Mouse (Mus musculus) cortical plate, adult 2 months (tissue): ENCODE data around the gene Phldb3. TPM values are rescaled to one million over a fixed set of nuclear protein-coding genes. Genes with fewer than 3 reads are reported as not detected.

Experiments used
- H3K27ac ChIP-seq: fragments of 200-500 bp; 2 replicates; pipeline ENCODE4 v1.5.1; 2012; ENCODE audit warnings: low read length, control low read depth, inconsistent platforms; ENCODE audit not compliant: insufficient read depth
- H3K4me1 ChIP-seq: fragments of 200-500 bp; 2 replicates; pipeline ENCODE4 v1.6.1; 2011; ENCODE audit warnings: low read length; ENCODE audit not compliant: control insufficient read depth, insufficient read depth
- H3K4me3 ChIP-seq: fragments of 200-500 bp; 2 replicates; pipeline ENCODE4 v1.5.1; 2011; ENCODE audit warnings: mild to moderate bottlenecking, low read length, control low read depth; ENCODE audit not compliant: insufficient read depth
- CTCF ChIP-seq: fragments of 200-500 bp; IDR thresholded peaks from 2 replicates; pipeline ENCODE4 v1.5.1; 2011; ENCODE audit warnings: mild to moderate bottlenecking, control low read depth, low read length; ENCODE audit not compliant: insufficient read depth; ENCODE audit errors: extremely low read depth
- POLR2A ChIP-seq: fragments of 200-500 bp; IDR thresholded peaks from 2 replicates; pipeline ENCODE4 v1.6.1; 2011; ENCODE audit warnings: mild to moderate bottlenecking, low read length, control low read depth; ENCODE audit not compliant: insufficient read depth; ENCODE audit errors: extremely low read depth
- polyA plus RNA-seq: library from polyadenylated mRNA; depleted of rRNA; stranded (reverse); fragments of >200 nt; gene quantifications from 2 replicates; pipeline ENCODE4 v1.2.3, GENCODE M21; 2012

Phldb3 gene
- polyA plus RNA-seq, 1 experiment, result 0.08 TPM

GRCm38 (mm10) chr7:24572455-24572854 is 38.1 kb upstream of the Phldb3 start:
- H3K27ac ChIP-seq, result no peak overlapping the region
- TF ChIP-seq POLR2A (no peak), CTCF (no peak; the same call in 1 of the 2 replicates)
- no peaks in the 10 kb centered on the region; the same call in 1 of the 2 replicates for H3K4me1 ChIP-seq
- H3K4me3 ChIP-seq, result no peak overlapping the region

- Histone ChIP-seq H3K4me3 (no peak overlapping the region), H3K27ac (no peak overlapping the region), H3K4me1 (no peaks in the 10 kb centered on the region)
- TF ChIP-seq POLR2A (no peak), CTCF (no peak)
These were observed 36.3 kb upstream of the Phldb3 start for GRCm38 (mm10) chr7:24574224-24574796.

GRCm38 (mm10) chr7:24577811-24578210 is 32.8 kb upstream of the Phldb3 start:
- TF ChIP-seq CTCF (no peak), POLR2A (no peak)
- Histone ChIP-seq H3K4me3 (no peak overlapping the region), H3K27ac (no peak overlapping the region)

GRCm38 (mm10) chr7:24584876-24585275 is 25.7 kb upstream of the Phldb3 start:
- TF ChIP-seq CTCF, result no peak
- TF ChIP-seq POLR2A, result no peak

More at GRCm38 (mm10) chr7:24577811-24578210, 32.8 kb upstream of the Phldb3 start:
- H3K4me1 ChIP-seq, result no peaks in the 10 kb centered on the region

GRCm38 (mm10) chr7:24585995-24586394 is 24.6 kb upstream of the Phldb3 start:
- Histone ChIP-seq H3K4me1 (peaks cover 4% of the 10 kb centered on the region), H3K27ac (no peak overlapping the region), H3K4me3 (no peak overlapping the region)
- TF ChIP-seq CTCF, result no peak
- no peak for TF ChIP-seq POLR2A

More at GRCm38 (mm10) chr7:24584876-24585275, 25.7 kb upstream of the Phldb3 start:
- H3K27ac ChIP-seq, result no peak overlapping the region
- peaks cover 4% of the 10 kb centered on the region for H3K4me1 ChIP-seq
- H3K4me3 ChIP-seq, result no peak overlapping the region

GRCm38 (mm10) chr7:24586828-24587227 is 23.7 kb upstream of the Phldb3 start:
- no peak for TF ChIP-seq CTCF
- TF ChIP-seq POLR2A, result no peak
- H3K4me1 ChIP-seq, result peaks cover 4% of the 10 kb centered on the region
- peak overlapping the region; percentile 58 for H3K4me3 ChIP-seq
- H3K27ac ChIP-seq, result no peak overlapping the region

DNA sequence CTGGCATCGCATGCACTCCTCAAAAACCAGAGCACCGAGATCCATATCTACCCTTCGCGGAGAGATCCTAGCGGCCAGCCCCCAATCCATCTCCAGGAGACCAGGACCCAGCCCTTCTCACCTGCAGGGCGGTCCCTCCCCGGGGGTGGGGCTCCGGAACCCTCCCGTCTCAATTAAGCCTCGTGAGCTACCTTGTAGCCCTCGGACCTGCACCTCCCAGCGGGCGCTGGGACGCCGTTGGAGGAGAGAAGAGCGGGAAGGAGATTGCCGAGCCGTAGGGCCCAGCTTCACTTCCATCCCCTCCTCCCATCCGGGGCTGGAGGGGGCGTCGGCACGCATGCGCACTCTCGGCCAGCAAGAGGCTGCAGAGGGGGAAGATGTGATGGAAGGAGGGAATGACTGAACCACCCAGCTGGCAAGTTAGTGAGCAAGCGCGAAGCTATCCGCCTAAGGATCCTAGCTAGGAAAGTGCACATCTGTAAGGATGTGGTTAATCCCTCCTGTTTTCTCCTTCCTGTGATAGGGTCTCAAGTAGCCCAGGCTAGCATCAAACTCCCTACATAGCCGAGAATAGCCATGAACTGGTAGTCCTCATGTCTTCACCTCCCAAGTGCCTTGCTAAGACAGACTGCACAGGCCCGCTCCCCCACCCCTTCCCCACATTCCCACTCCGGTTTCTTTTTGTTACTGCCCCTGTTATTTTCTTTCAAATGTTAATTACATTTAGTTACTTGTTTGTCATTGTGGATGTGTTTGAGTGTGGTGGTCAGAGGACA is 23.0 kb upstream of the Phldb3 start, which contains the start of the genes Ethe1 and Zfp575:
Gene Ethe1 (plus strand): TSS at position 214 of the 776 bp plus-strand sequence.
Gene Zfp575 (minus strand): TSS at position 312 of the 776 bp plus-strand sequence.
- H3K4me1 ChIP-seq, result peaks cover 5% of the 10 kb centered on the region
- H3K27ac ChIP-seq, result 0 out of 2 replicates have a peak within 1 kb of the TSS, but pooled peaks have one; percentile 34
- peak; percentile 96 for TF ChIP-seq POLR2A
- no peak for TF ChIP-seq CTCF
- peak within 1 kb of the TSS; percentile 58 for H3K4me3 ChIP-seq

- peaks cover 8% of the 10 kb centered on the region for H3K4me1 ChIP-seq
- TF ChIP-seq POLR2A, result no peak
- no peak for TF ChIP-seq CTCF
These were observed 22.2 kb upstream of the Phldb3 start for GRCm38 (mm10) chr7:24588336-24588735.

DNA sequence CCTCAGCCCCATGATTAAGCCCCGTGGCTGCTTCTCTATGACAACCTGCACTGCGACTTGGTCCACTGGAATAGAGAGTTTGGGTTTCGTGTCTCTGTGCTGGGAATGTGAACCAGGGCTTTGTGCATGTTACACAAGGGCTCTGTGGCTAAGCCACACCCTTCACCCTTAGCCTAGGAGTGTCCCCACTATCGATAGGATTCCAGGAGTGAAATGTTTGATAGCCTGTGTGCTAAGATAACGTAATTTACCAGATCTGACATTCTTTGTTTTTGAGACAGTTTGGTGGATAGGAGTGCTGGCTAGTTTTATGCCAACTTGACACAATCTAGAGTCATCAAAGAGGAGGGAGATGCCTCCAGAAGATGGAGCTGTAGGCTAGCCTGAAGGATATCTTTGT is 18.8 kb upstream of the Phldb3 start:
- TF ChIP-seq POLR2A (no peak), CTCF (no peak)
- Histone ChIP-seq H3K27ac (no peak overlapping the region), H3K4me1 (peaks cover 7% of the 10 kb centered on the region), H3K4me3 (no peak overlapping the region)

More at GRCm38 (mm10) chr7:24588336-24588735, 22.2 kb upstream of the Phldb3 start:
- H3K4me3 ChIP-seq, result no peak overlapping the region
- H3K27ac ChIP-seq, result no peak overlapping the region
